Mouse (Mus musculus): ENCODE data around the gene Cers1. TPM values are rescaled to one million over a fixed set of nuclear protein-coding genes. Genes with fewer than 3 reads are reported as not detected.
A peak's percentile ranks its signal among the peaks of the same experiment; 100 is the strongest.

Gene Cers1
- 24.5 and 25.1 TPM in 2 replicates for polyA plus RNA-seq (2015; fragmentation: Nextera tagmentation; extraction: Ambion mirVana)

DNA sequence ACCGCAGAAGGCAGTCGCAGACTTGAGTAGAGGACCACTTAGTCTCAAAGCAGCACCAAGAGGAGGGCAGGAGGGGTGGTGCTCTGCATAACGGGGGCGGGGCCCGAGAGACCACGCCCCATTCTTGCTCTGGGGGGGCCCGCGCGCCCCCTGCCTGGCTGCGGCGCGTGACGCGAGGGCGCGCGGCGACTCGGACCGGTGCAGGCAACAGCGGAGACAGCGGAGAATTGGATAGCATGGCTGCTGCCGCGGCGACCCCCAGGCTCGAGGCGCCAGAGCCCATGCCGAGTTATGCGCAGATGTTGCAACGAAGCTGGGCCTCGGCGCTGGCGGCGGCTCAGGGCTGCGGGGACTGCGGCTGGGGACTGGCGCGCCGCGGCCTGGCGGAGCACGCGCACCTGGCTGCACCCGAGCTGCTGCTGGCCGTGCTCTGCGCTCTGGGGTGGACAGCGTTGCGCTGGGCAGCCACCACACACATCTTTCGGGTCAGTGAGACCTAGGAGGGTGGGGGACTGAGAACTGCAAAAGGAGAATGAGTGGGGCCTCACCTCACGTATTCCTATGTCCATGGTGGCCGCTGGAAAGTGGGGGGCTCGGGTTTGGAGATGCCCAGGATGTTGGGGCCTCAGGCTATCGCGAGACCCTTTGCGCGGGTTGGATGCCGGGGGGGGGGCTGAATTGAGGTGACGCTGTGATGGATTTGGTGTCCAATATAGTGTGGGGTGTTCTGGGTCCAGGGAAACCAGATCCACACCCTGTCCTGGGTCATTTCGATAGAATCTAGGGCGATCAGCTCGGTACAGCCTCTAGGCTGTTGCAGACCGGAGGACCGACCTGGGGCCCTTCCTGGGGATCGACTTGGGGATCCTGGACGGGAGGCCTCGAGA is at the start of gene Cers1:
Gene Cers1 (plus strand): TSS at position 152 of the 887 bp plus-strand sequence.
- H3K27me3 ChIP-seq = no peaks in the 10 kb centered on the region
- peak within 1 kb of the TSS; percentile 89 for H3K9ac ChIP-seq
- H3K9me3 ChIP-seq = no peaks in the 10 kb centered on the region
- H3K27ac ChIP-seq = peak within 1 kb of the TSS; percentile 95
- H3K4me1 ChIP-seq (replicated peaks) = peaks cover 39% of the 10 kb centered on the region
- ATAC-seq (ENCODE audit: low FRiP score) = peak; percentile 58
- peak within 1 kb of the TSS; percentile 88 for H3K4me2 ChIP-seq
- H3K4me3 ChIP-seq = peak within 1 kb of the TSS; percentile 67
- 1% methylated on average over 46 of the region's 66 CpGs for WGBS
- peaks cover 53% of the 10 kb centered on the region for H3K36me3 ChIP-seq

DNA sequence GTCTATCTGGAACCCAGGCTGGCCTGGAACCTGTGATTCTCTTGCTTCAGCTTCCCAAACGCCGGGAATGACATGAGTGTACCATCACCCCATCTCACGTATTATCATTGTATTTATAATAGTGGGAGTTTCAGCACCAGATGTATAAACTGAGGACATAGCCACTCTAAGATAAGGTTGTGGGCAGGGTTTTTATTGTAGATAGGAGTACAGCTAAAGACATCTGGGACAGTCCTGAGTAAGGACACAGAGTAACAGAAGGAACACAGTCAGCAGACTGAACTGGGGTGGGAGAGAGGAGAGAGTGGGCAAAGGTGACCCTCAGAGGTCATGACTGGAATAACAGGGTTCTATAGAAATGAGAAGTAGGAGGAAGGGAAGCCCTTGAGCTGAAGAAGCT is 47.9 kb upstream of the Cers1 start:
- Histone ChIP-seq H3K9ac (no peak overlapping the region), H3K4me2 (no peak overlapping the region), H3K27ac (no peak overlapping the region), H3K4me1 (replicated peaks) (no peaks in the 10 kb centered on the region), H3K9me3 (no peaks in the 10 kb centered on the region), H3K36me3 (peaks cover 47% of the 10 kb centered on the region), H3K27me3 (no peaks in the 10 kb centered on the region), H3K4me3 (no peak overlapping the region)
- WGBS = 90% methylated on average over 3 of the region's 3 CpGs
- no peak for ATAC-seq (ENCODE audit: low FRiP score)

DNA sequence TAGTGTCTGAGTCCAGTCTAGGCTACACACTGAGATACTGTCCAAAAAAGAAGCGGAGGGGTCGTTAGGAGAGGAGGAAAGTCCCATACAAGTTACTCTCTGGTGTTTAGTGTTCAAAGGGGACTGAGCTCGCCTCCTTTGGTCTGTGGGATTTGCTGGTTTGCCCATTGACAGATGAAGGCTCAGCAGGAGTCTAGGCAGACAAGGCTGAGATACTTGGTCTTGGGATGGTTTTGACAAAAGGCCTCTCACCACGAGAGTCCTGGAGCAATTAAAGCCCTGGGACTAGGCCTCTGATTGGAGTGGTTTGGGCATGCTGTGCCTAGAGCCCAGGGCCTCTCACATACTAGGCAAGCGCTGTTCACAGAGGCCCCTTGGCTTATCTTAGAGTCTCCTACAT is 47.3 kb upstream of the Cers1 start:
- H3K4me1 ChIP-seq (replicated peaks) = no peaks in the 10 kb centered on the region
- 54% methylated on average over 5 of the region's 5 CpGs for WGBS
- H3K9ac ChIP-seq = no peak overlapping the region
- 0 out of 2 replicates have a peak overlapping the region, but pooled peaks have one; percentile 4 for H3K27ac ChIP-seq
- no peaks in the 10 kb centered on the region for H3K27me3 ChIP-seq
- no peak overlapping the region for H3K4me3 ChIP-seq
- no peak for ATAC-seq (ENCODE audit: low FRiP score)
- H3K9me3 ChIP-seq = no peaks in the 10 kb centered on the region
- peaks cover 41% of the 10 kb centered on the region for H3K36me3 ChIP-seq
- H3K4me2 ChIP-seq = no peak overlapping the region

DNA sequence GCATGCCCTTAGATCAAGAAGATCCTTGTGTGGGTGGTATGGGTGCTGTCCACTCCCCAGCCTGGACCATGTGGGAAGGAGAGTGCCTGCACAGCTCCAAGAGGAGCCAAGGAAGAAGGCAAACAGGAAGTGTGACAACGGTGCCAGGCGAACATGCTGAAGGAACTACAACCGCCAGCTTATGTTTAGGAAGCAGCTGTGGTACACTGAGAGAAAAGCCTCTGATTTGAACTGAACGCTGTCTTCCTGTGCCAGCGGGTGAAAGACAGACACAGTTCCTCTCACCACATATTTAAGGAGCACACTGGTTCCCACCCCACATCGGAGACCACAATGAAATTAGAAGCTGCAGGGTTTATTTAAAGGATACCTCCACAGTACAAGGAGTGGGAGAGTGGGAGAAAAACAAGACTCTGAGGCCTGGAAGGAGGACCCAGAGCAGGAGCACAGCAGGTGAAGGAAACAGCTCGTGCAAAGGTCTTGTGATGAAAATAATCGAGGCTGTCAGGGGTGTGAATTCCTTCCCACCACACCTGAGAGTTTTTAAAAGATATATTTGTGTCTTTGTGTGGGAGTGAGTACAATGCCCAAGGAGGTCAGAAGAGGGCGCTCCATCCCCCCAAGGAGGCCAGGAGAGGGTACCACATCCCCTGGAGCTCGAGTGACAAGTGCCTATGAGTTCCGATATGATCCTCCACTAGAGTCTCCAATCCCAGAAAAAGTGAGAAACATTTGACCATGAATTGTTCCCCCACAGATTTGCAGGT is 46.6 kb upstream of the Cers1 start:
- Histone ChIP-seq H3K27ac (no peak overlapping the region), H3K4me1 (replicated peaks) (no peaks in the 10 kb centered on the region), H3K9me3 (no peaks in the 10 kb centered on the region), H3K4me3 (no peak overlapping the region), H3K27me3 (no peaks in the 10 kb centered on the region), H3K9ac (no peak overlapping the region), H3K4me2 (no peak overlapping the region), H3K36me3 (peaks cover 34% of the 10 kb centered on the region)
- no peak for ATAC-seq (ENCODE audit: low FRiP score)
- 67% methylated on average over 11 of the region's 11 CpGs for WGBS

DNA sequence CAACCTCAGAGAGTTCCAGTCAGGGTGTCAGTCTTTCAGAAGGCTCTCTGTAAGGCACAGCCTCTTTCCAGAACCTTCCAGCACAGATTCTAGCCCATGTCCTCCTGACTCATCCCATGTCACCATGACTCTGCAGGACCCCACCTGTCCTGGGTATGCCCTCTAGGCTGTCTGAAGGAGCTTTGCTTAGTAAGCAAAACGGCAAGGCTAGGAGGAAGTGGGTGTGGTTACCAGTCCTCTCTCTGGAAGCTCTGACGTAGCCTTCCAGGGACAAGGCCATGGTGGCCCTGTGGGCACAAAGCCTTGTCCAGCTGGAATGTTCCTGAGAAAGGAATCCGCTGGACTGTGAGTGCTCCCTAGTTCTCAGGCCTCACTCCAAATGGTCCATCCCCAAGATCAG is 42.6 kb upstream of the Cers1 start:
- H3K9ac ChIP-seq = no peak overlapping the region
- ATAC-seq (ENCODE audit: low FRiP score) = no peak
- no peaks in the 10 kb centered on the region for H3K9me3 ChIP-seq
- H3K4me1 ChIP-seq (replicated peaks) = no peaks in the 10 kb centered on the region
- no peak overlapping the region for H3K4me3 ChIP-seq
- 70% methylated on average over 3 of the region's 3 CpGs for WGBS
- H3K36me3 ChIP-seq = no peaks in the 10 kb centered on the region
- H3K27ac ChIP-seq = no peak overlapping the region
- no peaks in the 10 kb centered on the region for H3K27me3 ChIP-seq
- no peak overlapping the region for H3K4me2 ChIP-seq

DNA sequence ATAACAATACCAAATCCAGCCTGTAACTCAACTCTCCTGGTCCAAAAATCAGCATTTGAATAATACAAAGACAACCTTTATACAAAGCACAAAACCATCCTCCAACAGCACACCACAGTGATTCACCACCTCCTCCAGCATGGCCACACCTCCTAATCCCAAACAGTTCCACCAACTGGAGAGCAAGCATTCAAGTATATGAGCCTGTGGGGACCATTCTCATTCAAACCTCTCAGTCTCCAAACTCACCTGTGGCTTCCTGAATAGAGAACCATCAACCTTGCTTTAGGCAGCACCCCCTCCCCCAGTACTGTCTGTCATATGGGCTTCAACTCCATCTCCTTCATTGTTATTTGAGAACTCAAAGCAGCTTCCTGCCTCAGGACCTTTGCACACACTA is 41.2 kb upstream of the Cers1 start:
- Histone ChIP-seq H3K4me1 (replicated peaks) (peaks cover 3% of the 10 kb centered on the region; the same call in 1 of the 2 replicates), H3K4me3 (no peak overlapping the region), H3K4me2 (no peak overlapping the region), H3K36me3 (no peaks in the 10 kb centered on the region), H3K9ac (no peak overlapping the region), H3K27ac (no peak overlapping the region), H3K27me3 (0 out of 2 replicates have a peak, but pooled peaks cover 4% of the 10 kb centered on the region), H3K9me3 (no peaks in the 10 kb centered on the region)
- no peak for ATAC-seq (ENCODE audit: low FRiP score)

DNA sequence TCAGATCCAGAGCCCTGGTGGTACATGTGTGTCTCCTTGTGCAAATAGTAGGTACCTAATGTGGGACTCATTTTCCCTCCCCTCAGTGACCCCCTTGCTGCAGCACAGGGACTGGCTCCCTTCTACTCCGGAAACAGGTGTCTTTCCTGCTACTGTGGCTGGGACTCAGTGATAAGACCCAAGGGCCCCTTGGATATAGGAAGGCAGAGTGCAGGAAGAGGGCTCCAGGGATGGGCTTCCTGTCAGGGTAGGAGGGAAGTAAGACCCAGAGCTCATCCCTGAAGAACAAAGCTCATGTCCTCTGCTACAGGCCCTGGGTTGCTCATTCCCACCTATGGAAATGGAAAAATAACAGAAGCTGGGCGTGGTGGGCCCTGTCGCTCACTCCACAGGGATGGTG is 39.1 kb upstream of the Cers1 start:
- Histone ChIP-seq H3K4me1 (replicated peaks) (peaks cover 5% of the 10 kb centered on the region; the same call in 1 of the 2 replicates), H3K9me3 (no peaks in the 10 kb centered on the region), H3K27ac (no peak overlapping the region), H3K4me2 (no peak overlapping the region), H3K9ac (no peak overlapping the region), H3K27me3 (0 out of 2 replicates have a peak, but pooled peaks cover 4% of the 10 kb centered on the region), H3K4me3 (no peak overlapping the region), H3K36me3 (no peaks in the 10 kb centered on the region)
- 89% methylated on average over 3 of the region's 3 CpGs for WGBS
- no peak for ATAC-seq (ENCODE audit: low FRiP score)

DNA sequence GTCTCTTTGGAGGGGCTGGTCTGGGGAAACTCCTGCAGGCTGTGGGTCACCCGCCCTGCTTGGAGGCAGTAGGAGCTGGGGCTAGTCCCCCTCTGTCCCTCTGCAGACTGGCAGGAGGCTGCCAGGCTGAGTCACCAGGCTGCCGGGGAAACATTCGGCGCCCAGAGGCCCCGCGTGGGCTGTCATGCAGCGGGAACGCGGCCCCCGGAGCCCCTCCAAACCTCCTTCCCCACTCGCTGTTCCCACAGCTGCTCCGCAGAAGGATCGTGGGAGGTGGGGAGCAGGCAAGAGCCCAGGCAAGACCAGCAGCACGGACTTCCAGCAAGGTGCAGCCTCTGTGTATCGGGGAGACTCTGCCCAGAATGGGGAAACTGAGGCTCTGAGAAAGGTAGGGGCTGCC is 37.4 kb upstream of the Cers1 start:
- Histone ChIP-seq H3K4me3 (no peak overlapping the region), H3K4me2 (no peak overlapping the region), H3K27me3 (0 out of 2 replicates have a peak, but pooled peaks cover 4% of the 10 kb centered on the region), H3K36me3 (no peaks in the 10 kb centered on the region), H3K4me1 (replicated peaks) (peaks cover 18% of the 10 kb centered on the region), H3K9ac (no peak overlapping the region), H3K9me3 (no peaks in the 10 kb centered on the region), H3K27ac (no peak overlapping the region)
- 65% methylated on average over 15 of the region's 15 CpGs for WGBS
- ATAC-seq (ENCODE audit: low FRiP score) = no peak

DNA sequence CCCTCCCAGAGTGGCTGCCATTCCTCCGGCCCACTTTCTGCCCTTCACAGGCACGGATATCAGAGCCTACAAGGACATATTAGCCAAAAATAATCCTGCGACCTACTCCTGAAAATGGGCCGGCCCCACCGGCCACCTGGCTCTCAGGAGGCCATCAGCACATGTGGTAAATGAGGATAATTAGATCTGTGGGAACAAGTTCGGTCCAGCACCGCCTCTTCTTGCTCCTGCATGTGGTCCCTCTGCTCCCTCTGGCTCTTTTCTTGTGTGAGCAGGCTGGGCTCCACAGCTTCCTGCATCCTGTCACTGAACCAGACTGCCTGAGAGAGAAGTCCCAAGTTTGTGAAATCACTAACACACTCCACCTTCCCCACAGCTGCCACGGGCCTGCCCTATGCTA is 36.3 kb upstream of the Cers1 start:
- Histone ChIP-seq H3K36me3 (no peaks in the 10 kb centered on the region), H3K27ac (no peak overlapping the region), H3K9me3 (no peaks in the 10 kb centered on the region), H3K9ac (peak overlapping the region; percentile 35; the same call in 1 of the 2 replicates), H3K4me3 (no peak overlapping the region), H3K4me1 (replicated peaks) (peaks cover 27% of the 10 kb centered on the region), H3K27me3 (0 out of 2 replicates have a peak, but pooled peaks cover 4% of the 10 kb centered on the region), H3K4me2 (no peak overlapping the region)
- WGBS = 74% methylated on average over 8 of the region's 8 CpGs
- ATAC-seq (ENCODE audit: low FRiP score) = no peak

DNA sequence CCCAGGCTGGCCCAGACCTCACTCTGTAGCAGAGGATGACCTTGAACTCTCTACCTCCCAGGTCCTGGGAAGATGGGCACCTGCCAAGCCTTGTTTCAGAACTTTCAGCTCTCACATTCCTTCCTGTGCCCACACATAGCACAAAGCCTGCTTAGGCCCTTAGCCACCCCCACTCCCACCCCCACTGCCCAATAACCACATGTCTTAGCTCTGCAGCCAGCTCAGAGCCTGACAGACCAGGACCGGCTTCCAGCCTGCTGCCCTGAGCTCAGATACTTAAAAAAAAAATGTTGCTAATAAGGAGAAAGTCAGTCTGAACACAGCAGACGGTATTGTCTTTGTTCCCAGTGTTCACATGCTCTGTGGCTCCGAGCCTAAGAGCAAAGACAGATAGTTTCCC is 34.6 kb upstream of the Cers1 start:
- Histone ChIP-seq H3K36me3 (peaks cover 12% of the 10 kb centered on the region), H3K27ac (peak overlapping the region; percentile 8; the same call in 1 of the 2 replicates), H3K4me3 (no peak overlapping the region), H3K9ac (no peak overlapping the region), H3K27me3 (0 out of 2 replicates have a peak, but pooled peaks cover 4% of the 10 kb centered on the region), H3K9me3 (no peaks in the 10 kb centered on the region), H3K4me1 (replicated peaks) (peaks cover 36% of the 10 kb centered on the region), H3K4me2 (no peak overlapping the region)
- 56% methylated on average over 3 of the region's 3 CpGs for WGBS
- no peak for ATAC-seq (ENCODE audit: low FRiP score)

DNA sequence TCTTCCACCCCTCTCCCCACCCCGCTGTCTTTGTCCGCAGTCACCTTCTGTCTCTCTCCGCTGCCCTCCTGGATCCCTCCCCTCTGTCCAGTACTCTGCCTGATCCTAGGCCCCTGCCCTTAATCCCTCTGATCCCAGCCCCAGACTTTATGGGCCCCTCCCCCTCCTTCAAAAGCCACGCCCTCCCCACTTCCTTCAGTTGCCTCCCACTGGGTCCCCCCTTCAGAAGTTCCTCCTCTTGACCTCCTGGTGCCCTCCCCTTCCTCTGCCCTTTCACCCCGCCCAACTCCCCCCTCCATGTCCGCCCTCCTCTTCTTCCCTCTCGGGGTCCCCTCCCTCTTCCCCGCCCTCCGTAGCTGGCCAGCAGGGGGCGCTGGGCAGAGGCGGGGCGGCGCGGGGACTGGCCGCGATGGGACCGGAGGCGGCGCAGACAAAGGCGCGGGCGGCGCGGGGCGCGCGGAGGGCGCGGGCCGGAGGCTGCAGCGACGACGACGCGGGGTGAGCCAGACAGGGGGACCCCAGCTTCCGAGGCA is 32.9 kb upstream of the Cers1 start, which contains the start of gene Homer3:
Gene Homer3 (plus strand): TSS at position 225 of the 533 bp plus-strand sequence.
- Histone ChIP-seq H3K4me3 (peak within 1 kb of the TSS; percentile 75), H3K27ac (peak within 1 kb of the TSS; percentile 55), H3K4me1 (replicated peaks) (peaks cover 36% of the 10 kb centered on the region), H3K27me3 (0 out of 2 replicates have a peak, but pooled peaks cover 4% of the 10 kb centered on the region), H3K9ac (peak within 1 kb of the TSS; percentile 94), H3K9me3 (no peaks in the 10 kb centered on the region), H3K36me3 (peaks cover 29% of the 10 kb centered on the region), H3K4me2 (peak within 1 kb of the TSS; percentile 74)
- under 1% methylated on average over 34 of the region's 36 CpGs for WGBS
- ATAC-seq (ENCODE audit: low FRiP score) = peak; percentile 81

Data from hindbrain, embryonic 13.5 days (tissue).